Mouse (Mus musculus): ENCODE measurements around the gene Tspyl3. TPM values are rescaled to one million over a fixed set of nuclear protein-coding genes. Genes with fewer than 3 reads are reported as not detected.
"Not testable (repeated sequence)": the region's sequence is repeated elsewhere in the genome, so short reads cannot be mapped to it uniquely, and the experiment has no call there.

Tspyl3 gene
- polyA plus RNA-seq (2012; fragmentation: generic; extraction: Trizol), result 0.08 TPM
- long read RNA-seq, experiment 1, result 0 reads
- long read RNA-seq, experiment 2, partial matches to known transcripts, result 0 of 1 reads
- long read RNA-seq, experiment 2, other reads (novel, unspliced or antisense), result 0 of 1 reads

GRCm38 (mm10) chr2:153224946-153225594, at the start of gene Tspyl3:
Gene Tspyl3 (minus strand): TSS chr2:153225441.
- Histone ChIP-seq H3K4me3 (ENCODE audit: insufficient read depth, poor library complexity, severe bottlenecking) (no peak within 1 kb of the TSS), H3K79me2 (ENCODE audit: control insufficient read depth, insufficient read depth) (no peaks in the 10 kb centered on the region), H3K27me3 (ENCODE audit: control insufficient read depth, insufficient read depth, insufficient read length) (no peaks in the 10 kb centered on the region), H3K36me3 (ENCODE audit: control insufficient read depth, insufficient read depth) (peaks cover 25% of the 10 kb centered on the region), H3K79me3 (ENCODE audit: low read depth) (no peaks in the 10 kb centered on the region), H3ac (ENCODE audit: control insufficient read depth, insufficient read length, low read depth) (no peak within 1 kb of the TSS)
- TF ChIP-seq MAX (IDR thresholded peaks at IDR 0.05) (no peak), CEBPB (IDR thresholded peaks at IDR 0.05; ENCODE audit: low read depth) (no peak), MYOG (IDR thresholded peaks at IDR 0.05; ENCODE audit: control insufficient read depth, extremely low read depth, insufficient read length) (no peak), CTCF (IDR thresholded peaks at IDR 0.05; ENCODE audit: control insufficient read depth, insufficient read depth, insufficient read length) (no peak), USF1 (IDR thresholded peaks at IDR 0.05; ENCODE audit: low read depth) (no peak), MYOD1 (IDR thresholded peaks at IDR 0.05; ENCODE audit: control insufficient read depth, insufficient read length, low read depth) (no peak), FOSL1 (IDR thresholded peaks at IDR 0.05; ENCODE audit: insufficient read depth, low read length, poor library complexity, severe bottlenecking) (no peak)

GRCm38 (mm10) chr2:153274919-153275247, 49.6 kb upstream of the Tspyl3 start:
- Histone ChIP-seq H3ac (ENCODE audit: control insufficient read depth, insufficient read length, low read depth) (no peak overlapping the region), H3K79me2 (ENCODE audit: control insufficient read depth, insufficient read depth) (no peaks in the 10 kb centered on the region), H3K27me3 (ENCODE audit: control insufficient read depth, insufficient read depth, insufficient read length) (no peaks in the 10 kb centered on the region), H3K36me3 (ENCODE audit: control insufficient read depth, insufficient read depth) (no peaks in the 10 kb centered on the region), H3K4me3 (ENCODE audit: insufficient read depth, poor library complexity, severe bottlenecking) (no peak overlapping the region), H3K79me3 (ENCODE audit: low read depth) (no peaks in the 10 kb centered on the region)
- TF ChIP-seq USF1 (IDR thresholded peaks at IDR 0.05; ENCODE audit: low read depth) (no peak), CEBPB (IDR thresholded peaks at IDR 0.05; ENCODE audit: low read depth) (no peak), FOSL1 (IDR thresholded peaks at IDR 0.05; ENCODE audit: insufficient read depth, low read length, poor library complexity, severe bottlenecking) (no peak), MAX (IDR thresholded peaks at IDR 0.05) (no peak), MYOD1 (IDR thresholded peaks at IDR 0.05; ENCODE audit: control insufficient read depth, insufficient read length, low read depth) (no peak), CTCF (IDR thresholded peaks at IDR 0.05; ENCODE audit: control insufficient read depth, insufficient read depth, insufficient read length) (no peak), MYOG (IDR thresholded peaks at IDR 0.05; ENCODE audit: control insufficient read depth, extremely low read depth, insufficient read length) (no peak)

GRCm38 (mm10) chr2:153274200-153274918, 49.1 kb upstream of the Tspyl3 start:
- H3K79me3 ChIP-seq (ENCODE audit: low read depth); H3ac ChIP-seq (ENCODE audit: control insufficient read depth, insufficient read length, low read depth); H3K4me3 ChIP-seq (ENCODE audit: insufficient read depth, poor library complexity, severe bottlenecking); H3K79me2 ChIP-seq (ENCODE audit: control insufficient read depth, insufficient read depth); H3K27me3 ChIP-seq (ENCODE audit: control insufficient read depth, insufficient read depth, insufficient read length); H3K36me3 ChIP-seq (ENCODE audit: control insufficient read depth, insufficient read depth): not testable (repeated sequence)

- H3K4me3 ChIP-seq (ENCODE audit: insufficient read depth, poor library complexity, severe bottlenecking); H3K79me2 ChIP-seq (ENCODE audit: control insufficient read depth, insufficient read depth); H3K36me3 ChIP-seq (ENCODE audit: control insufficient read depth, insufficient read depth); H3K79me3 ChIP-seq (ENCODE audit: low read depth); H3K27me3 ChIP-seq (ENCODE audit: control insufficient read depth, insufficient read depth, insufficient read length); H3ac ChIP-seq (ENCODE audit: control insufficient read depth, insufficient read length, low read depth): not testable (repeated sequence)
Observed at GRCm38 (mm10) chr2:153270231-153270915, 45.1 kb upstream of the Tspyl3 start.

GRCm38 (mm10) chr2:153267331-153267730, 42.1 kb upstream of the Tspyl3 start:
- no peaks in the 10 kb centered on the region for H3K27me3 ChIP-seq (ENCODE audit: control insufficient read depth, insufficient read depth, insufficient read length)
- H3K79me2 ChIP-seq (ENCODE audit: control insufficient read depth, insufficient read depth), result no peaks in the 10 kb centered on the region
- no peaks in the 10 kb centered on the region for H3K79me3 ChIP-seq (ENCODE audit: low read depth)
- no peak overlapping the region for H3K4me3 ChIP-seq (ENCODE audit: insufficient read depth, poor library complexity, severe bottlenecking)
- H3ac ChIP-seq (ENCODE audit: control insufficient read depth, insufficient read length, low read depth), result no peak overlapping the region
- no peak for TF ChIP-seq MYOD1 (IDR thresholded peaks at IDR 0.05; ENCODE audit: control insufficient read depth, insufficient read length, low read depth)
- no peak for TF ChIP-seq MYOG (IDR thresholded peaks at IDR 0.05; ENCODE audit: control insufficient read depth, extremely low read depth, insufficient read length)
- TF ChIP-seq CTCF (IDR thresholded peaks at IDR 0.05; ENCODE audit: control insufficient read depth, insufficient read depth, insufficient read length), result no peak
- TF ChIP-seq FOSL1 (IDR thresholded peaks at IDR 0.05; ENCODE audit: insufficient read depth, low read length, poor library complexity, severe bottlenecking), result no peak
- no peak for TF ChIP-seq MAX (IDR thresholded peaks at IDR 0.05)
- no peak for TF ChIP-seq CEBPB (IDR thresholded peaks at IDR 0.05; ENCODE audit: low read depth)
- TF ChIP-seq USF1 (IDR thresholded peaks at IDR 0.05; ENCODE audit: low read depth), result no peak
- H3K36me3 ChIP-seq (ENCODE audit: control insufficient read depth, insufficient read depth), result peaks cover 15% of the 10 kb centered on the region

GRCm38 (mm10) chr2:153263053-153263452, 37.8 kb upstream of the Tspyl3 start:
- TF ChIP-seq MAX (IDR thresholded peaks at IDR 0.05) (no peak), FOSL1 (IDR thresholded peaks at IDR 0.05; ENCODE audit: insufficient read depth, low read length, poor library complexity, severe bottlenecking) (no peak), CTCF (IDR thresholded peaks at IDR 0.05; ENCODE audit: control insufficient read depth, insufficient read depth, insufficient read length) (no peak), MYOG (IDR thresholded peaks at IDR 0.05; ENCODE audit: control insufficient read depth, extremely low read depth, insufficient read length) (no peak), MYOD1 (IDR thresholded peaks at IDR 0.05; ENCODE audit: control insufficient read depth, insufficient read length, low read depth) (no peak), USF1 (IDR thresholded peaks at IDR 0.05; ENCODE audit: low read depth) (no peak), CEBPB (IDR thresholded peaks at IDR 0.05; ENCODE audit: low read depth) (no peak)
- Histone ChIP-seq H3K4me3 (ENCODE audit: insufficient read depth, poor library complexity, severe bottlenecking) (no peak overlapping the region), H3K79me3 (ENCODE audit: low read depth) (no peaks in the 10 kb centered on the region), H3K79me2 (ENCODE audit: control insufficient read depth, insufficient read depth) (no peaks in the 10 kb centered on the region), H3ac (ENCODE audit: control insufficient read depth, insufficient read length, low read depth) (no peak overlapping the region), H3K36me3 (ENCODE audit: control insufficient read depth, insufficient read depth) (peaks cover 22% of the 10 kb centered on the region), H3K27me3 (ENCODE audit: control insufficient read depth, insufficient read depth, insufficient read length) (no peaks in the 10 kb centered on the region)

All from C2C12 (cell line).